Mouse (Mus musculus): ENCODE results near the gene Bmt2. TPM values are rescaled to one million over a fixed set of nuclear protein-coding genes. Genes with fewer than 3 reads are reported as not detected.

The Bmt2 gene
- polyA plus RNA-seq, 1 experiment, result 16.5 TPM

DNA sequence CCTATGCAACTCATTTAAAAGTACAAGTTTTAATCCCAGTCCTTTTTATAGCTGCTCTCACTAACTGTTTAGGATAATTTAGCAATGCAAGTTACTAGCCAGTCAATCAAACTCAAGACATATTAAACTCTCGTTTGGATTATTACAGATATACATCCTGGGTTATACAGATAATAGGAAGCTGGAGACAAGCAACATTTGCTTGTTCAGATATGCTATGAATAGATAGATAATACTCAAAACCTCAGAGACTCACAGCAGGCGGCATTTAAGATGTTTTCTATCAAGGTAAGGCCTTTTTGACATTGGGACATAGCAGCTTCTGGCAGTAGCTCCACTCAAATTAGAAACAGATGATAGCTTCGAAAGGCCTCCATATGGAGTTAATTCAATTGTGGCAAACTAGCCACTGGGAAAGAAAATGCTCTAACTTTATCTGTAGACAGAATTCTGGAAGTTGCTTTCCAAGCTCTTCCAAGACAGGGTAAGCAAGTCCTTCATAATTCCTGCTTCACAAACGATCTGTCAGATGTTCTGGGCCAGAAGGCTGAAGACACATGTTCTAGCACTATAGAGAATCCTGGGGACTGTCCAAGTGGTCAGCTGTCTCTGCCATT lies 84.9 kb downstream of the Bmt2 start:
- TF ChIP-seq CTCF (IDR thresholded peaks at IDR 0.05; ENCODE audit: borderline replicate concordance, extremely low read depth, insufficient read depth, insufficient read length), result no peak
- no peak for TF ChIP-seq POLR2A (IDR thresholded peaks at IDR 0.05; ENCODE audit: borderline replicate concordance, extremely low read depth, insufficient read depth, insufficient read length, poor library complexity, severe bottlenecking)

DNA sequence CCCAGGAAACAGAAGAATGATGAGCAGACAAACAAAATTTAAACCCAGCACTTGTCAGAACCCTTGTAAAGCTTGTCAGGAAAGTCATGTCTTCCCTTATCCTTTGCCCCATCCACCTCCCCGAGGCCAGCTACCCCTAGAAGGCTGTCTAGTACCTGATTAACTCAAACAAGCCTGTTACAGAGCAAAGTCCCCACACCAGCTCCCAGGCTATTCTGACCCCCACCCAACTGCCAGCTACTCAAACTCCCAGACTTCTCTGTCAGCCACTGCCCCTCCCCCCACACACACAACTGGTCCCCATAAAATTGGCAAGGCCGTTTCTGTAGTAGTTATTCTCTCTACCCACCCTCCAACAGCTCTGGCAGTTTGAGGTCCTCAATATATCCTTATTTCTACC lies 91.2 kb downstream of the Bmt2 start:
- DNase-seq (ENCODE audit: low read depth), result no peak
- no peak for TF ChIP-seq POLR2A (IDR thresholded peaks at IDR 0.05; ENCODE audit: borderline replicate concordance, extremely low read depth, insufficient read depth, insufficient read length, poor library complexity, severe bottlenecking)
- no peak for TF ChIP-seq CTCF (IDR thresholded peaks at IDR 0.05; ENCODE audit: borderline replicate concordance, extremely low read depth, insufficient read depth, insufficient read length)

More for the DNA sequence above, 84.9 kb downstream of the Bmt2 start:
- DNase-seq (ENCODE audit: low read depth), result no peak

DNA sequence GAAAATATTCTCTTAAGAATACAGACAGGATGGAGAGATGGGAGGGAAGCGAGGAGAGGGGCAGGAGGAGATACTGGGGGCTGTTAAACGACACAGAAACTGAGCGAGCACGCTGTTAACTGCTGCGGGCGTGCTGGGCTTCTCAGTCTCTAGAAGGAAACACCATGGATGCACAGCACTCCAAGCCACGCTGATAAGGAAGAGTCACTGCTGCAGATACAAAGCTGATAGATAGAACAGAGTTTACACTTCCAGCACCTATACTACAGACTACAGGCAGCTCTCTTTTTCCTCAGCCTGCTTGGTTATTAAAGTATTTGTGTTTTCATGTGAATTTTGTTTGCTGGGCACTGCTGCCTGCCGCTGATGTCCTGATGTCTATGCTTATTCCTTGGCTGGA lies 91.6 kb downstream of the Bmt2 start:
- TF ChIP-seq POLR2A (IDR thresholded peaks at IDR 0.05; ENCODE audit: borderline replicate concordance, extremely low read depth, insufficient read depth, insufficient read length, poor library complexity, severe bottlenecking), result no peak
- no peak for TF ChIP-seq CTCF (IDR thresholded peaks at IDR 0.05; ENCODE audit: borderline replicate concordance, extremely low read depth, insufficient read depth, insufficient read length)
- no peak for DNase-seq (ENCODE audit: low read depth)

DNA sequence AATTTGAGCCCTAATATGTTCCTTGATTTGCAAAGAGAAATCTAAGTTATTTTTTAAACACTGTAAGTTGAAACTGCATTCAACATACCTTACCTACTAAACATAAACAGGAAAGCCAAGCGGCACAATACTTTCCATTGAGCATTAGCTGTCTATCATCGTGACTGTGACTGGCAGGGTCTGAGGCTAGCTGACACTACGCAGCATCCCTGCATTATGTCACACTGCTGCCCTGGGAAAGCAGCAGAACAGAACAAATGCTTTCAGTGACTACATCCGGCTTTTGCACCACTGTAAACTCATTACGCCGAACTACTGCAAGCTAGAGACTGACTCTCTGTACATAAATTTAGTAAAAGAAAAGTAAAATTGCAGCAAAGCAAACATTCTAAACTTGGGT lies 93.0 kb downstream of the Bmt2 start:
- TF ChIP-seq POLR2A (IDR thresholded peaks at IDR 0.05; ENCODE audit: borderline replicate concordance, extremely low read depth, insufficient read depth, insufficient read length, poor library complexity, severe bottlenecking) (no peak), CTCF (IDR thresholded peaks at IDR 0.05; ENCODE audit: borderline replicate concordance, extremely low read depth, insufficient read depth, insufficient read length) (no peak)
- DNase-seq (ENCODE audit: low read depth), result no peak

DNA sequence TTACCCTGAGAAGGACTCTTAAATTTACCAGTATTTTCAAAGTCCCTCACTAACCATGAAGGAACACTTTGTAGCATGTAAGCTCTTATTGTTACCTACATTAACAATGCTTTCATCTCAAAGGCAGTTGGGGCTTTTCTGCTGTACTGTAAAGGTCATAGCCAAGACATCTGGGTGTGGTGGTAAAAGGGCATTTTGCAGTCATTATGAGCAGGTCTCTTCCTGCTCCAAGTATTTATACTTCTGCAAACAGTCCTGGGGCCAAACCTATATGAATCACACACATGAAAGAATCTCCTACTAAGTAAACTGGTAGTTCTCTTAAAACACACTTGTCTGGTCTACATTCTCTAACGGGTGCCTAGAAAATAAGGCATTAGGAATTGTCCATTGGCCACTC lies 95.7 kb downstream of the Bmt2 start:
- TF ChIP-seq POLR2A (IDR thresholded peaks at IDR 0.05; ENCODE audit: borderline replicate concordance, extremely low read depth, insufficient read depth, insufficient read length, poor library complexity, severe bottlenecking) (no peak), CTCF (IDR thresholded peaks at IDR 0.05; ENCODE audit: borderline replicate concordance, extremely low read depth, insufficient read depth, insufficient read length) (no peak)
- DNase-seq (ENCODE audit: low read depth), result no peak

Other genes with a start within 250 kb of the Bmt2 start
- gene Tmem168, start 69.9 kb downstream of the Bmt2 start, polyA plus RNA-seq (2012; rRNA removed), result 10.9 and 12.0 TPM in 2 replicates
- 55.5 and 62.2 TPM in 2 replicates for gene Gpr85, start 162.0 kb upstream of the Bmt2 start, polyA plus RNA-seq (2012; rRNA removed)
- 49.1 and 56.9 TPM in 2 replicates for gene 2610001J05Rik, start 193.6 kb upstream of the Bmt2 start, polyA plus RNA-seq (2012; rRNA removed)